Mouse (Mus musculus) bone marrow macrophage, adult 2 months (primary cell): Measurements from ENCODE around the gene Gm28308.

Experiments
- CTCF ChIP-seq: IDR thresholded peaks from 2 replicates; pipeline ENCODE4 v1.5.1; 2012; ENCODE audit warnings: low read depth, mild to moderate bottlenecking, low read length, moderate library complexity
- POLR2A ChIP-seq: IDR thresholded peaks from 2 replicates; pipeline ENCODE4 v1.6.1; 2012; ENCODE audit warnings: mild to moderate bottlenecking, low read depth, low read length, borderline replicate concordance

GRCm38 (mm10) chr6:52160511-52161335, 52.4 kb downstream of the Gm28308 start:
- TF ChIP-seq CTCF (no peak), POLR2A (no peak)
